Mouse (Mus musculus) intestine, embryonic 15.5 days (tissue): Measurements from ENCODE around the gene Ctnna3. TPM values are rescaled to one million over a fixed set of nuclear protein-coding genes. Genes with fewer than 3 reads are reported as not detected.

ENCODE experiments used
- ATAC-seq: fragments of 200-750 bp; cut with Nextera tagmentation; 2 replicates; pipeline ENCODE4 v1.8.0; 2017; ENCODE audit warnings: moderate TSS enrichment, moderate library complexity
- H3K27ac ChIP-seq: fragments of 300-500 bp; sonication (generic); 2 replicates; pipeline ENCODE4 v1.5.1; 2015; ENCODE audit warnings: mild to moderate bottlenecking, inconsistent platforms
- H3K27me3 ChIP-seq: fragments of 300-500 bp; sonication (generic); replicated peaks from 2 replicates; pipeline ENCODE4 v1.6.1; 2015; ENCODE audit warnings: inconsistent platforms
- H3K36me3 ChIP-seq: fragments of 300-500 bp; sonication (generic); 2 replicates; pipeline ENCODE4 v1.6.1; 2015; ENCODE audit warnings: inconsistent platforms
- H3K4me1 ChIP-seq: fragments of 300-500 bp; sonication (generic); replicated peaks from 2 replicates; pipeline ENCODE4 v1.6.1; 2015; ENCODE audit warnings: inconsistent platforms
- H3K4me2 ChIP-seq: fragments of 300-500 bp; sonication (generic); replicated peaks from 2 replicates; pipeline ENCODE4 v1.6.1; 2015; ENCODE audit warnings: mild to moderate bottlenecking, inconsistent platforms
- H3K4me3 ChIP-seq: fragments of 300-500 bp; sonication (generic); replicated peaks from 2 replicates; pipeline ENCODE4 v1.5.1; 2015; ENCODE audit warnings: inconsistent platforms
- H3K9ac ChIP-seq: fragments of 300-500 bp; sonication (generic); 2 replicates; pipeline ENCODE4 v1.6.1; 2015; ENCODE audit warnings: inconsistent platforms
- H3K9me3 ChIP-seq: fragments of 300-500 bp; sonication (generic); 2 replicates; pipeline ENCODE4 v1.6.1; 2016; ENCODE audit warnings: inconsistent platforms
- WGBS: fragments of 180-500 bp; shearing (Covaris S2); methylation state at CpG from one replicate; pipeline ENCODE4 v1.1.7; 2015; 5-methylcytosine and 5-hydroxymethylcytosine counted together
- polyA plus RNA-seq: library from polyadenylated mRNA; unstranded; fragments of >200 nt; fragmentation: Nextera tagmentation; extraction: Ambion mirVana; gene quantifications from 2 replicates; pipeline ENCODE4 v1.2.1, GENCODE M21; 2015

Gene Ctnna3
- polyA plus RNA-seq, 1 experiment from 2014 or later: 0.98 TPM

DNA sequence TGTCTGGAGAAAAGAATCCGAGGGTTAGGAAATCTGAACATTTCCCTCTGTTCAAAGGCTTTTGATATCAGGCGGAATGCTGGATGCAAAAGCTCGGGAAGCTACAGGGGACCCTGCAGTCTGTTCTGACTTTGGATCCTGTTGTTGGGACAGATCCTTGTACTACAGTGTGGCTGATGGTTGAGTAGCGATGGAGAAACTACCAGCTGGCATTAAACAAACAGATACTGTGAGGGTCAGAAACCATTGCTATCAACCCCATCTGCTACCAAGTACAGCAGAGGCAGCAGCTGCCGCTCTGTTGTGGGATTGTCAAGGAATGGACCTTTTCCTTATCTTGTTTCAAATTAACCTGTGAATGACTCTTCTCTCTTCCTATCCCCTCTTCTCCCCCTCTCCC, 504.0 kb downstream of the Ctnna3 start:
- Histone ChIP-seq H3K9ac (no peak overlapping the region), H3K9me3 (no peaks in the 10 kb centered on the region), H3K4me3 (no peak overlapping the region), H3K4me2 (no peak overlapping the region), H3K27ac (no peak overlapping the region), H3K4me1 (no peaks in the 10 kb centered on the region), H3K36me3 (no peaks in the 10 kb centered on the region), H3K27me3 (no peaks in the 10 kb centered on the region)
- ATAC-seq: no peak
- WGBS: 67% methylated on average over 5 of the region's 5 CpGs

DNA sequence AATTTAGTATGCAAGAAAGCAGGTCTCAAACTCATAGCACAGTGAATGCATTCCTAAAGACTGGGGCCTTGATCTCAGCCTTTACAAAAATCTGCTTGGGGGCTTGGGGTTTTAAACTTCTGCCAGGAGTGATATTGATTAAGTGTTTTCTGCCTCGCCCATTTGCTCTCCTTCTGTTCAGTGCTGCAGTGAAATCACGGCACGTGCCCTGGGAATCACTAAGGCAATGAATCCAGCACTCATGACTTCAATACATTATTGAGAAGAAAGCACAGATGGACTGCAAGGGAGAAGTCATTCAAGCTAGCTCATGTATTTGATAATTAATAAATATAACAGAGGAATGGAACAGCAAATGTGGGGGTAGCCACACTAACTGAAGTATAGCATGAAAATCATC, 515.6 kb downstream of the Ctnna3 start:
- Histone ChIP-seq H3K4me2 (no peak overlapping the region), H3K9me3 (no peaks in the 10 kb centered on the region), H3K4me1 (no peaks in the 10 kb centered on the region), H3K9ac (no peak overlapping the region), H3K4me3 (no peak overlapping the region), H3K36me3 (no peaks in the 10 kb centered on the region), H3K27ac (no peak overlapping the region), H3K27me3 (no peaks in the 10 kb centered on the region)
- 77% methylated on average over 3 of the region's 3 CpGs for WGBS
- no peak for ATAC-seq

DNA sequence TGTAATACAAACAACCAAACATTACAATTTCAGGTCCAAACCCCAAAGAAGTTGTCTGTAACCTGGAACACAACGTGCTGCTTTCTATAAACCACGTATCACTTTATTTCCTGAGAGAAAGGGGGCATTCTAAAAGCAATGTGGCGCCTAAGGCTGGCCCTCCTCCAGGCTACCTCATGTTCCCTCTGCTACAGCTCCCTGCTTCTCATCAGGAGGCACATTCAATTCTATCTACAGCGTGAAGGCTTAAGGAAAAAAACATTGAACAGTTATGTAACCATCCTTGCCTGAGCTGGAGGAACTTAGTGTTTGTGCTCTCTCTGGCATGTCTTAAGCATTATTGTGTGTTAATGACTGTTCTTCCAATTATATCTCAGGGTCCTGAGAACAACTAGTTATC, 517.4 kb downstream of the Ctnna3 start:
- Histone ChIP-seq H3K36me3 (no peaks in the 10 kb centered on the region), H3K4me1 (no peaks in the 10 kb centered on the region), H3K27ac (no peak overlapping the region), H3K4me2 (no peak overlapping the region), H3K27me3 (no peaks in the 10 kb centered on the region), H3K4me3 (no peak overlapping the region), H3K9ac (no peak overlapping the region), H3K9me3 (no peaks in the 10 kb centered on the region)
- ATAC-seq: no peak
- 83% methylated on average over 4 of the region's 4 CpGs for WGBS

GRCm38 (mm10) chr10:63950867-63951266, 521.0 kb downstream of the Ctnna3 start:
- no peak for ATAC-seq
- Histone ChIP-seq H3K4me1 (no peaks in the 10 kb centered on the region), H3K36me3 (no peaks in the 10 kb centered on the region), H3K9me3 (no peaks in the 10 kb centered on the region), H3K27ac (no peak overlapping the region), H3K4me3 (no peak overlapping the region), H3K9ac (no peak overlapping the region), H3K27me3 (no peaks in the 10 kb centered on the region), H3K4me2 (no peak overlapping the region)
- 51% methylated on average over 8 of the region's 8 CpGs for WGBS

GRCm38 (mm10) chr10:63951481-63951880, 521.6 kb downstream of the Ctnna3 start:
- no peak for ATAC-seq
- 84% methylated on average over 1 of the region's 1 CpGs for WGBS

DNA sequence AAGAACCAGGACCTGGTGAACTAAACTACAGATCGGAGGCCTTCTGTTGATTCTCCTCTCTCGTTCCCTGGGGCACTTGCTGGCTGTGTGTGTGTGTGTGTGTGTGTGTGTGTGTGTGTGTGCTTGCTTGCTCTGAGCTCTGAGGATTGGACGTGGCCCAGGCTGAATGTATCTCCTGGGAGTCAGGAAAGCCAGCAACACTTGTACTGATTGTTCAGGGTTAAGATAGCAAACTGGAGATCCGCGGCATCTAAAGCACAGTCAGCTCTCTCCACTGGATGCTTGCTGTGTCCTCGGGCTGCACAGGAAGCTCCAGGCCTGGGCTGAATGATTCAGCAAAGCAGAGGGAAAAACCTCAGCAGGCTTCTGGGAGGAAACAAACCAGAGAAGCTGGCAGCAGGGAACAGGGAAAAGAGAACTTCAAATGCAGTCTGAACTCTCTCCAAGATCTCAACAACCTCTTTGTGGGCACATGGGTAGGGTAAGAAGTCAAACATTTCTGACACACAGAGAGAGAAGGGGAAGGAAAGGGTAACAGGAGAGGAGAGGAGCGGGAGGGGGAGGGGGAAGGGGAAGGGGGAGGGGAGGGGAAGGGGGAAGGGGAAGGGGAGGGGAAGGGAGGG, 524.5 kb downstream of the Ctnna3 start:
- WGBS: 16% methylated on average over 6 of the region's 7 CpGs
- Histone ChIP-seq H3K27ac (no peak overlapping the region), H3K4me1 (no peaks in the 10 kb centered on the region), H3K4me2 (no peak overlapping the region), H3K27me3 (no peaks in the 10 kb centered on the region), H3K9ac (no peak overlapping the region), H3K9me3 (no peaks in the 10 kb centered on the region), H3K36me3 (no peaks in the 10 kb centered on the region), H3K4me3 (no peak overlapping the region)
- no peak for ATAC-seq

More at GRCm38 (mm10) chr10:63951481-63951880, 521.6 kb downstream of the Ctnna3 start:
- Histone ChIP-seq H3K9me3 (no peaks in the 10 kb centered on the region), H3K36me3 (no peaks in the 10 kb centered on the region), H3K9ac (no peak overlapping the region), H3K4me1 (no peaks in the 10 kb centered on the region), H3K4me2 (no peak overlapping the region), H3K27me3 (no peaks in the 10 kb centered on the region), H3K4me3 (no peak overlapping the region), H3K27ac (no peak overlapping the region)

DNA sequence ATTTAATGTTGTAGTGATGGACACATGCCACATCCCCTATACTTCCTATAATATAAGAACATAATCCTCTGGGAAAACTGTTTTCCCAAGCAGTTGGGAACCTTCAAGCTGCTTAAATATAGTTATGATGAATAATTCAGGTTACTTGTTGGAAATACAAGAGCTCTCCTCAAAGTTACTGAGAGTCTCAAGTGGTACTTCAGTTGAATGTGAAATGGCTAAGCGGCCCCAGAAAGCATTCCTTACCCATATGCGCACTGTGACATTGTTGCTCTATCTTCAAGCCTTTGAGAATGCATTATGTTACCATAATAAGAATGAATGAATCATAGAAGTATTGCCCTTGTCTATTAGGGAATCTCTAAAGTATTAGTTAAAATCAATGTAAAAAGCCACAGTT, 542.4 kb downstream of the Ctnna3 start:
- Histone ChIP-seq H3K27me3 (no peaks in the 10 kb centered on the region), H3K4me2 (no peak overlapping the region), H3K4me1 (no peaks in the 10 kb centered on the region), H3K9ac (no peak overlapping the region), H3K27ac (no peak overlapping the region), H3K9me3 (no peaks in the 10 kb centered on the region), H3K4me3 (no peak overlapping the region), H3K36me3 (no peaks in the 10 kb centered on the region)
- 97% methylated on average over 2 of the region's 2 CpGs for WGBS
- ATAC-seq: no peak

GRCm38 (mm10) chr10:63978101-63978500, 548.2 kb downstream of the Ctnna3 start:
- H3K9ac ChIP-seq: no peak overlapping the region
- no peak overlapping the region for H3K27ac ChIP-seq
- 0 out of 2 replicates have a peak, but pooled peaks cover 3% of the 10 kb centered on the region for H3K4me1 ChIP-seq
- WGBS: 10% methylated on average over 11 of the region's 11 CpGs
- no peaks in the 10 kb centered on the region for H3K9me3 ChIP-seq
- H3K27me3 ChIP-seq: no peaks in the 10 kb centered on the region
- peak overlapping the region; percentile 15 for H3K4me3 ChIP-seq
- ATAC-seq: no peak
- peak overlapping the region; percentile 54 for H3K4me2 ChIP-seq
- no peaks in the 10 kb centered on the region for H3K36me3 ChIP-seq

DNA sequence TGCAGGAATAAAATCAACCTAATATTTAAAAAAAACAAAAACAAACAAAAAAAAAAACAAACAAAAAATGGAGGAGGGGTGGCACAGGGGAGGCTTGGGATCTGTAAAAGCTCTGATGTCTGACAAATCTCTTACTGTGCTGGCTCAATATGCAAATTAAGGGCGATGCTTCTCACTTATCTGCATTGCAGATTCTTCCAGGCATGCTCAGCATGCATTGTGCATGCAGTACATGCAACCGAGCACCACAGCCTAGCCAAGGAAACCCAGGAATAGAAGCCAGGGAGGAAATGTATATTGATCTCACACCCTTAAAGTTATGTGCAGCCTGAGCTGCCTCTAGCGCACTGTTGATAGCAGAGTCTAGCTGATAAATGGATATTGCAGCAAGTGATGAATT, 548.6 kb downstream of the Ctnna3 start:
- H3K27me3 ChIP-seq: no peaks in the 10 kb centered on the region
- no peak overlapping the region for H3K27ac ChIP-seq
- no peak overlapping the region for H3K9ac ChIP-seq
- WGBS: 37% methylated on average over 3 of the region's 3 CpGs
- H3K4me3 ChIP-seq: no peak overlapping the region
- no peak for ATAC-seq
- H3K36me3 ChIP-seq: no peaks in the 10 kb centered on the region
- no peak overlapping the region; the same call in 1 of the 2 replicates for H3K4me2 ChIP-seq
- H3K4me1 ChIP-seq: 0 out of 2 replicates have a peak, but pooled peaks cover 3% of the 10 kb centered on the region
- no peaks in the 10 kb centered on the region for H3K9me3 ChIP-seq

DNA sequence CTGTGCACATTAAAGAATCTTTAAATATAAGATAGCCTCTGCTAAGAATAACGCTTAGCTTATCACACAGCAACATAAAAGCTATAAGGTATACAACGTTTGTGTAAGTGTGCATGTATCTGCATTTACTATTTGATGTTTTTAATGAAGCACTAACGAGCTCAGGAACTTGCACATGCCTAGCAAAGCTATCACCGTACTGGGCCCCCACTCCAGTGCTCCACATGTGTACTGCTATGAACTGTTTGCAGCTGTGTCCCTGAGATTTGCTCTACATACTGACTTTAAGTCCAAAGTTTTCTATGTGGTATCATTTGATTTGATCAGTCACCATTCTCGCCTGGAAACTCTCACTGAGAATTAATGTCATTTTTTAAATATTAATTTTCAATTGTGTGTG, 549.1 kb downstream of the Ctnna3 start:
- no peak overlapping the region for H3K9ac ChIP-seq
- ATAC-seq: no peak
- 77% methylated on average over 5 of the region's 5 CpGs for WGBS
- H3K36me3 ChIP-seq: no peaks in the 10 kb centered on the region
- H3K4me2 ChIP-seq: no peak overlapping the region
- no peaks in the 10 kb centered on the region for H3K9me3 ChIP-seq
- no peak overlapping the region for H3K4me3 ChIP-seq
- H3K4me1 ChIP-seq: 0 out of 2 replicates have a peak, but pooled peaks cover 3% of the 10 kb centered on the region
- H3K27ac ChIP-seq: no peak overlapping the region
- H3K27me3 ChIP-seq: no peaks in the 10 kb centered on the region

- Histone ChIP-seq H3K4me2 (no peak overlapping the region), H3K27ac (no peak overlapping the region), H3K36me3 (no peaks in the 10 kb centered on the region), H3K9me3 (no peaks in the 10 kb centered on the region), H3K9ac (no peak overlapping the region), H3K4me3 (no peak overlapping the region), H3K27me3 (no peaks in the 10 kb centered on the region), H3K4me1 (0 out of 2 replicates have a peak, but pooled peaks cover 3% of the 10 kb centered on the region)
- no peak for ATAC-seq
- WGBS: 67% methylated on average over 2 of the region's 2 CpGs
Measured at GRCm38 (mm10) chr10:63979410-63979809, 549.5 kb downstream of the Ctnna3 start.

- ATAC-seq: no peak
Measured at GRCm38 (mm10) chr10:63985576-63985975, 555.7 kb downstream of the Ctnna3 start.

DNA sequence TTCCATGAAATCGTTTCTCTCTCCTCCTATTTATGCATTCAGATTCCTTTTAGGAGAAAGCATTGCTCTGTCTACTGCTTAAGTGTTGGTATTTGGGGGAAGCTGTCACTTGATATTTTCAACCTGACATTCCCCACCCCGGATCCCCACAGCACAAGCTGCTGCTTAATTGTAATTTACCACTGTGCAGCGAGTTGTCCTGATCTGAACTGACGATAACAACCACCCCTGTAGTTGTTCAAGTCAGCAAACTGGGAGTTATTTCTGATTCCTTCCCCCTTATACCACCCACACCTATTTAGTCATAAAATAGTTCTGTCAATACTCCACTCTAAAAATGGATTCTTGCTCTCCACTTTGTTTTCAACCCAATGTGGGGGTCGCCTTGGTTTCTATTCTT, 564.4 kb downstream of the Ctnna3 start:
- Histone ChIP-seq H3K4me2 (no peak overlapping the region), H3K36me3 (no peaks in the 10 kb centered on the region), H3K4me1 (no peaks in the 10 kb centered on the region), H3K4me3 (no peak overlapping the region), H3K9me3 (no peaks in the 10 kb centered on the region), H3K9ac (no peak overlapping the region), H3K27ac (no peak overlapping the region), H3K27me3 (no peaks in the 10 kb centered on the region)
- no peak for ATAC-seq
- 77% methylated on average over 5 of the region's 5 CpGs for WGBS

More at GRCm38 (mm10) chr10:63985576-63985975, 555.7 kb downstream of the Ctnna3 start:
- Histone ChIP-seq H3K27ac (no peak overlapping the region), H3K9ac (no peak overlapping the region), H3K27me3 (no peaks in the 10 kb centered on the region), H3K9me3 (no peaks in the 10 kb centered on the region), H3K36me3 (no peaks in the 10 kb centered on the region), H3K4me1 (no peaks in the 10 kb centered on the region), H3K4me2 (no peak overlapping the region), H3K4me3 (no peak overlapping the region)
- 77% methylated on average over 4 of the region's 4 CpGs for WGBS
